Mouse (Mus musculus): ENCODE measurements around the gene Esp1. TPM values are rescaled to one million over a fixed set of nuclear protein-coding genes. Genes with fewer than 3 reads are reported as not detected.
"Not testable (repeated sequence)": the region's sequence is repeated elsewhere in the genome, so short reads cannot be mapped to it uniquely, and the experiment has no call there.

Esp1 gene
- not detected in 2 replicates for polyA plus RNA-seq (2014; fragmentation: Nextera tagmentation; extraction: Ambion mirVana)

DNA sequence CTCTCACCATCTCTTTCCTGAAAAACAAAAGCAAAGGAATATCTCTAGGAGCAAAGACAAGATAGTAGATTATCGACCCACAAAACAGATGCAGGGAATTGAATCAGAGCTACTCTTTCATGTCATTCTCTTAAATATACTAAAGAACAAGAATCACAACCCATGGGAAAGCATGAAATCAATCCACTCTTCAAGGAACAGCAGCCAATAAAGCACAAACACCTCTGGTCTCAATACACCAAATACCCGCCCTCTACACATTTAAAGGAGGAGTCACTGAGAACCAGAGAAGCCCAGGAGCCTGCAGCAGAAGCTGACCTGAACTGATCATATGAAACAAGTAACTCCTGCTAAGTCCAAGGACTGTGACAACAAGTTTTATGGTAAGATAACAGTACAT lies at the start of gene Esp1:
Esp1 (plus strand) TSS at position 301 of the 400 bp plus-strand sequence.
- Histone ChIP-seq H3K27ac (ENCODE audit: low read length) (no peak within 1 kb of the TSS), H3K4me3 (ENCODE audit: low read depth, low read length) (no peak within 1 kb of the TSS), H3K9me3 (ENCODE audit: control insufficient read depth, low read depth, low read length) (no peaks in the 10 kb centered on the region), H3K27me3 (ENCODE audit: control insufficient read depth, insufficient read depth, low read length) (no peaks in the 10 kb centered on the region), H3K9ac (replicated peaks; ENCODE audit: low read depth, low read length) (no peak within 1 kb of the TSS), H3K4me2 (replicated peaks; ENCODE audit: low read depth, low read length) (no peak within 1 kb of the TSS), H3K4me1 (ENCODE audit: control insufficient read depth, insufficient read depth, low read length) (no peaks in the 10 kb centered on the region), H3K36me3 (ENCODE audit: control insufficient read depth, insufficient read depth, low read length) (no peaks in the 10 kb centered on the region)
- ATAC-seq (ENCODE audit: insufficient number of reproducible peaks, insufficient read depth, low FRiP score, low read depth): no peak
- WGBS: 85% methylated on average over 2 of the region's 2 CpGs

DNA sequence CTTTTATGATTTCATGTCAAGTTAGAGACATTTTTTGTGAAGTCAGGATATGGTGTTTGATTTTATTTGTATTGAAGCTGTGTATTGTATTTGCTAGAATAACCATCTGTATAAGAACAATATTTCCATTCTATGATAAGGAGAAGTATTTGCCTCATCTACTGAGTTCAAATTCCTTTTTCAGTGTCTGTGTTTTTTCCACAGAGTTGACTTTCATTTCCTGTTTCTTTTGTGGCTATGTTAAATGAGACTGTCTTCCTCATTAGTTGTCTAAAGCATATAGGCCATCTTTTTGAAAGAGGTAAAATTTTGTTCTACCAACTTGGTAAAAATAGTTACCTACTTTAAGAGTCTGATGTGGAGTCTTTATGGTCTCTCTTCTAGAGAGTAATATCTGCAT lies 10.6 kb upstream of the Esp1 start:
- Histone ChIP-seq H3K4me3 (ENCODE audit: low read depth, low read length) (no peak overlapping the region), H3K4me2 (replicated peaks; ENCODE audit: low read depth, low read length) (no peak overlapping the region), H3K9ac (replicated peaks; ENCODE audit: low read depth, low read length) (no peak overlapping the region), H3K9me3 (ENCODE audit: control insufficient read depth, low read depth, low read length) (no peaks in the 10 kb centered on the region), H3K27ac (ENCODE audit: low read length) (no peak overlapping the region), H3K27me3 (ENCODE audit: control insufficient read depth, insufficient read depth, low read length) (no peaks in the 10 kb centered on the region), H3K4me1 (ENCODE audit: control insufficient read depth, insufficient read depth, low read length) (no peaks in the 10 kb centered on the region), H3K36me3 (ENCODE audit: control insufficient read depth, insufficient read depth, low read length) (no peaks in the 10 kb centered on the region)
- no peak for ATAC-seq (ENCODE audit: insufficient number of reproducible peaks, insufficient read depth, low FRiP score, low read depth)

DNA sequence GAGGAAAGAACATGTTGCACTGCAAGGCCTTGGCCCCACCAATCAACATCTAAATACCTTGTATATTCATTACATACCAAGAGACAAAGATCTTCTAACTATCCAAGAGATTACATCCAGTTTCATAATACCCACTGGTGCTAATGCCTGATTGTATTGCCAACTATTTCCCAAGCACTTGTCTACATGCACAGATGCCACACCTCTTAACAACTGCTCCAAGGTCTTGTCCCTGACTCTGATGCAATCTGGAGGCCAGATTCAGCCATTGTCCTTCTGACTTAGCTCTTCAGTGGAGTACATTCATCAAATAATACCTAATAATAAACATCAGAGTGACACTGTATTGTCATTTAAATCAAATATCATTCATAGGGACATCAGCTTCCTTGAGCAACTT lies 9.9 kb upstream of the Esp1 start:
- not testable (repeated sequence) for H3K9ac ChIP-seq (replicated peaks; ENCODE audit: low read depth, low read length); H3K27ac ChIP-seq (ENCODE audit: low read length); H3K27me3 ChIP-seq (ENCODE audit: control insufficient read depth, insufficient read depth, low read length); H3K4me3 ChIP-seq (ENCODE audit: low read depth, low read length); H3K36me3 ChIP-seq (ENCODE audit: control insufficient read depth, insufficient read depth, low read length); H3K4me1 ChIP-seq (ENCODE audit: control insufficient read depth, insufficient read depth, low read length); ATAC-seq (ENCODE audit: insufficient number of reproducible peaks, insufficient read depth, low FRiP score, low read depth); H3K9me3 ChIP-seq (ENCODE audit: control insufficient read depth, low read depth, low read length); H3K4me2 ChIP-seq (replicated peaks; ENCODE audit: low read depth, low read length)

- H3K9ac ChIP-seq (replicated peaks; ENCODE audit: low read depth, low read length): no peak overlapping the region
- no peaks in the 10 kb centered on the region for H3K9me3 ChIP-seq (ENCODE audit: control insufficient read depth, low read depth, low read length)
- no peak overlapping the region for H3K4me3 ChIP-seq (ENCODE audit: low read depth, low read length)
- H3K27ac ChIP-seq (ENCODE audit: low read length): no peak overlapping the region
- no peaks in the 10 kb centered on the region for H3K4me1 ChIP-seq (ENCODE audit: control insufficient read depth, insufficient read depth, low read length)
- 72% methylated on average over 2 of the region's 2 CpGs for WGBS
- H3K27me3 ChIP-seq (ENCODE audit: control insufficient read depth, insufficient read depth, low read length): no peaks in the 10 kb centered on the region
- H3K4me2 ChIP-seq (replicated peaks; ENCODE audit: low read depth, low read length): no peak overlapping the region
- no peak for ATAC-seq (ENCODE audit: insufficient number of reproducible peaks, insufficient read depth, low FRiP score, low read depth)
- H3K36me3 ChIP-seq (ENCODE audit: control insufficient read depth, insufficient read depth, low read length): no peaks in the 10 kb centered on the region
These were observed 4.4 kb downstream of the Esp1 start for GRCm38 (mm10) chr17:40731296-40731695.

DNA sequence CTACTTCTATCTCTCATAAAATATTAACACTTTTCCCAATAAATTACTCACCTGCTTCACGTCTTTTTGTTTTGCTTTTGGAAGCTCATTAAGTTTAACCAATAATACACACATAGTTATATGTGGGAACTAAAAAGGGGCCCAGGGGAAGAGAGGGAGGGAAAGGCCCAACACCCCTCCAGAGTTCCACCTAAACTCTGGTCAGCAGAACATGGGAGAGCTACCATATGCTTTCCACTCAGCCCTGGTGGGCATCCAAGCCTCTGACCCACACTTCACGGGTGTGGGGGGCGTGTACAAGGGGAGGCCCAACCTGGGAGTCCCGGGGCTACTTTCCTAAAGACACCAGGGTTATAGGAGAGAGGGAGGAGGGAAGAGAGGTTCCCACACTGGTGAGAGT lies 4.8 kb downstream of the Esp1 start:
- no peaks in the 10 kb centered on the region for H3K27me3 ChIP-seq (ENCODE audit: control insufficient read depth, insufficient read depth, low read length)
- H3K4me1 ChIP-seq (ENCODE audit: control insufficient read depth, insufficient read depth, low read length): no peaks in the 10 kb centered on the region
- no peak overlapping the region for H3K4me2 ChIP-seq (replicated peaks; ENCODE audit: low read depth, low read length)
- ATAC-seq (ENCODE audit: insufficient number of reproducible peaks, insufficient read depth, low FRiP score, low read depth): no peak
- H3K4me3 ChIP-seq (ENCODE audit: low read depth, low read length): no peak overlapping the region
- no peaks in the 10 kb centered on the region for H3K36me3 ChIP-seq (ENCODE audit: control insufficient read depth, insufficient read depth, low read length)
- no peak overlapping the region for H3K9ac ChIP-seq (replicated peaks; ENCODE audit: low read depth, low read length)
- 57% methylated on average over 4 of the region's 4 CpGs for WGBS
- no peaks in the 10 kb centered on the region for H3K9me3 ChIP-seq (ENCODE audit: control insufficient read depth, low read depth, low read length)
- no peak overlapping the region for H3K27ac ChIP-seq (ENCODE audit: low read length)

DNA sequence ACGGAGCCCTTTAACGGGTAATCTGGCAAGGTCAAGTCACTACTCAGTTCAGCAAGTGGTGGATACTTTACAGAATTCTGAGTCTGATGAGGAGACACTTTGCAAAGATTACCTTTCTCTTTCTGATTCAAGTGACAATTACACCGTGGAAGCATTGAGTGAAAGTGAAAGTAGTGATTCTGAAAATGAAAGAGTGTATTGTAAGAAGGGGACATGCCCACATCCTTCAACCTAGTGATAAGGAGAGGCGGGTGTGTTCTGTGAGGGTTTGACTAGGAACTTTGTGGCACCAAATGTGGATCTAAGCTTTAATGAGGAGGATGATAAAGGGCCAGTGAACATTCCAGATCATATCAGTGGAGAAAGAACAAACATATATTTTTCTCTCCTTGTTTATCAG lies 36.7 kb downstream of the Esp1 start:
- no peak overlapping the region for H3K4me2 ChIP-seq (replicated peaks; ENCODE audit: low read depth, low read length)
- H3K4me1 ChIP-seq (ENCODE audit: control insufficient read depth, insufficient read depth, low read length): no peaks in the 10 kb centered on the region
- WGBS: 85% methylated on average over 4 of the region's 4 CpGs
- ATAC-seq (ENCODE audit: insufficient number of reproducible peaks, insufficient read depth, low FRiP score, low read depth): no peak
- H3K9ac ChIP-seq (replicated peaks; ENCODE audit: low read depth, low read length): no peak overlapping the region
- H3K36me3 ChIP-seq (ENCODE audit: control insufficient read depth, insufficient read depth, low read length): no peaks in the 10 kb centered on the region
- H3K27ac ChIP-seq (ENCODE audit: low read length): no peak overlapping the region
- H3K27me3 ChIP-seq (ENCODE audit: control insufficient read depth, insufficient read depth, low read length): no peaks in the 10 kb centered on the region
- no peaks in the 10 kb centered on the region; the same call in 1 of the 2 replicates for H3K9me3 ChIP-seq (ENCODE audit: control insufficient read depth, low read depth, low read length)
- H3K4me3 ChIP-seq (ENCODE audit: low read depth, low read length): no peak overlapping the region

DNA sequence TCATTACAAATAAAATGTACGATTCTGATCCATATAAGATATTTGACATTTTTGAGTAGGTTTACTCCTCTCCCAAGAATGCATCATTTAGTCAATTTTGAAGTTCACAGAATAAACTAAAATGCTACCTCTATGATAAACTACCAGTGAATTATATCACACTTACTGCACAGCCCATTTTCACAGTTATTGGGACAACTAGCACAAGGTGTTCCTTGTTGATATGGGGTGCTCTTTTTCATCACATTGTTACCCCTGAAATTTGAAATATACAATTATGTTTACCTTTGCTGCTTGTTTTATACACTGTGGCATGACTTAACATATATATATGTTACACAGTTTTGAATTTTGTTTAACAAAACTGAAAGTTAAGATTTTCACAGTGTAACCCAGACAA lies 40.2 kb downstream of the Esp1 start:
- no peak for ATAC-seq (ENCODE audit: insufficient number of reproducible peaks, insufficient read depth, low FRiP score, low read depth)

More for the DNA sequence above, 40.2 kb downstream of the Esp1 start:
- no peak overlapping the region for H3K27ac ChIP-seq (ENCODE audit: low read length)
- no peaks in the 10 kb centered on the region; the same call in 1 of the 2 replicates for H3K9me3 ChIP-seq (ENCODE audit: control insufficient read depth, low read depth, low read length)
- no peak overlapping the region for H3K4me3 ChIP-seq (ENCODE audit: low read depth, low read length)
- WGBS: 76% methylated on average over 1 of the region's 1 CpGs
- H3K9ac ChIP-seq (replicated peaks; ENCODE audit: low read depth, low read length): no peak overlapping the region
- no peaks in the 10 kb centered on the region for H3K36me3 ChIP-seq (ENCODE audit: control insufficient read depth, insufficient read depth, low read length)
- no peaks in the 10 kb centered on the region for H3K4me1 ChIP-seq (ENCODE audit: control insufficient read depth, insufficient read depth, low read length)
- no peaks in the 10 kb centered on the region for H3K27me3 ChIP-seq (ENCODE audit: control insufficient read depth, insufficient read depth, low read length)
- H3K4me2 ChIP-seq (replicated peaks; ENCODE audit: low read depth, low read length): no peak overlapping the region

Other genes starting within 250 kb of the Esp1 start
- gene Esp8, start 207.1 kb upstream of the Esp1 start, polyA plus RNA-seq (2014; fragmentation: Nextera tagmentation; extraction: Ambion mirVana): 0.43 TPM in 1 of 2 replicates, not detected in the other
- gene Esp6, start 165.6 kb upstream of the Esp1 start, polyA plus RNA-seq (2014; fragmentation: Nextera tagmentation; extraction: Ambion mirVana): not detected in 2 replicates
- gene Esp4, start 128.5 kb upstream of the Esp1 start, polyA plus RNA-seq (2014; fragmentation: Nextera tagmentation; extraction: Ambion mirVana): not detected in 2 replicates
- gene Esp3, start 95.0 kb upstream of the Esp1 start, polyA plus RNA-seq (2014; fragmentation: Nextera tagmentation; extraction: Ambion mirVana): not detected in 2 replicates
- not detected in 2 replicates for gene Crisp2, start 79.9 kb downstream of the Esp1 start, polyA plus RNA-seq (2014; fragmentation: Nextera tagmentation; extraction: Ambion mirVana)
- 0.27 and 0.43 TPM in 2 replicates for gene Rhag, start 84.0 kb downstream of the Esp1 start, polyA plus RNA-seq (2014; fragmentation: Nextera tagmentation; extraction: Ambion mirVana)
- 3.7 and 4.0 TPM in 2 replicates for gene 9130008F23Rik, start 153.4 kb downstream of the Esp1 start, polyA plus RNA-seq (2014; fragmentation: Nextera tagmentation; extraction: Ambion mirVana)
- not detected in 2 replicates for gene Glyatl3, start 187.2 kb downstream of the Esp1 start, polyA plus RNA-seq (2014; fragmentation: Nextera tagmentation; extraction: Ambion mirVana)
- 34.1 and 38.9 TPM in 2 replicates for gene Mut, start 207.6 kb downstream of the Esp1 start, polyA plus RNA-seq (2014; fragmentation: Nextera tagmentation; extraction: Ambion mirVana)
- 24.3 and 26.0 TPM in 2 replicates for gene Cenpq, start 207.9 kb downstream of the Esp1 start, polyA plus RNA-seq (2014; fragmentation: Nextera tagmentation; extraction: Ambion mirVana)